ENCODE assay signal across 18 mouse cellular contexts in the genomic region with DNA sequence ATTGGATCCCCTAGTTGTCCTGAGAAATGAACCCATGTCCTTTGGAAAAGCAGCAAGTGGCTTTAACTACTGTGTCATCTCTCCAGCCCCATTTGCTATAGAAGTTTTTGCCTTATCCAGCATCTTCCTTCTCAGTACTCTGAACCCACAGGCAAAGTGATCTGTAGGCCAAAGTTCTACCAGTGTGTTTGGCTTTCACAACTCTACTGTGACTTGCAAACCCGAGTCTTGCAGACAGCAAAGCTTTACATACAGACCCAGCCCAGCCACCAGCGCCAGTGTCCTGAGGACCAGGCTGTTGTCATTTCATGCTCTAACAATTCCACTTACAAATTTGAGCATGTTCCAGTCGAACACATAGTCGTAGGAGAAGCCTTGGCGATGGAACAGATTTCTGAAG.
"Had no signal": no experiment of that assay in that cellular context is flagged by ENCODE, and none has a peak within 500 bp of the region (broad histone marks: within the 10 kb centered on the region; RNA-seq: fewer than 3 reads in every experiment).

No protein-coding gene starts in this region.

- H3K27ac ChIP-seq: midbrain, embryonic 10.5 days; midbrain, embryonic 12.5 days; neural tube, embryonic 13.5 days; neural tube, embryonic 15.5 days; stomach, embryonic 15.5 days; stomach, postnatal 0 days had no signal

- H3K9ac ChIP-seq: lung, embryonic 14.5 days; midbrain, embryonic 12.5 days; neural tube, embryonic 13.5 days; neural tube, embryonic 15.5 days; stomach, embryonic 15.5 days had no signal

- H3K27me3 ChIP-seq: midbrain, embryonic 12.5 days; neural tube, embryonic 13.5 days; neural tube, embryonic 15.5 days; stomach, embryonic 15.5 days had no signal

- ATAC-seq: midbrain, embryonic 16.5 days had no signal

- DNase-seq: lung, adult 18-20 months; lung, embryonic 14.5 days; lung, postnatal 10 days; lung, postnatal 4 days; midbrain, embryonic 14.5 days; retina, postnatal 1 day; right cerebral cortex, adult 18-20 months; thymus, adult 2 months; thymus, postnatal 25 days; thymus, postnatal 4 days had no signal

- H3K4me3 ChIP-seq: midbrain, embryonic 10.5 days; midbrain, embryonic 12.5 days; myocyte; neural tube, embryonic 13.5 days; neural tube, embryonic 15.5 days; stomach, embryonic 15.5 days had no signal

- H3K4me2 ChIP-seq: lung, embryonic 14.5 days; midbrain, embryonic 12.5 days; neural tube, embryonic 13.5 days; neural tube, embryonic 15.5 days; stomach, embryonic 15.5 days had no signal

- H3K9me3 ChIP-seq: midbrain, embryonic 10.5 days; midbrain, embryonic 12.5 days; neural tube, embryonic 13.5 days; neural tube, embryonic 15.5 days; stomach, embryonic 15.5 days had no signal

- H3K4me1 ChIP-seq: midbrain, embryonic 10.5 days; midbrain, embryonic 12.5 days; neural tube, embryonic 13.5 days had no signal
